Mouse (Mus musculus): ENCODE measurements around the gene Elmod3.
A peak's percentile ranks its signal among the peaks of the same experiment; 100 is the strongest.

Gene Elmod3

DNA sequence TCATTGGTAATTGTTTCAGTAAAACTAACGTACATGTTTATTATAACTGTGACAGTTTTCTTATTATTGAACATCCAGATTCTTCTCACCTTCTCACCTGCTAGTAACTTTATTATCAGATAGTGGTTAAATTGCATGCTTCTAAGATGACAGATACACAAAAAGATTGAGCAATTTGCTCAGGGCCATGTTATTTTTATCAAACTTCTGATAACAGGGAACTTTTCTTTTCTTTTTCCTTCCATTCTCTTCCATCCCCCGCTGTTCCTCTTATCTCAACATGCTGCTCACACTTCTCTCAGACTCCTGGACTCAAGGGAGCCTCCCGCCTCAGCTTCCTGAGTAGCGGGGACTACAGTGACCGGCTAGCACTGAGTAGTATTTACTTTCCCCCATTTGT is 22.7 kb upstream of the Elmod3 start:
- peak; percentile 69 for TF ChIP-seq GATA4 (IDR thresholded peaks at IDR 0.05; ENCODE audit: insufficient replicate concordance, low read length)

DNA sequence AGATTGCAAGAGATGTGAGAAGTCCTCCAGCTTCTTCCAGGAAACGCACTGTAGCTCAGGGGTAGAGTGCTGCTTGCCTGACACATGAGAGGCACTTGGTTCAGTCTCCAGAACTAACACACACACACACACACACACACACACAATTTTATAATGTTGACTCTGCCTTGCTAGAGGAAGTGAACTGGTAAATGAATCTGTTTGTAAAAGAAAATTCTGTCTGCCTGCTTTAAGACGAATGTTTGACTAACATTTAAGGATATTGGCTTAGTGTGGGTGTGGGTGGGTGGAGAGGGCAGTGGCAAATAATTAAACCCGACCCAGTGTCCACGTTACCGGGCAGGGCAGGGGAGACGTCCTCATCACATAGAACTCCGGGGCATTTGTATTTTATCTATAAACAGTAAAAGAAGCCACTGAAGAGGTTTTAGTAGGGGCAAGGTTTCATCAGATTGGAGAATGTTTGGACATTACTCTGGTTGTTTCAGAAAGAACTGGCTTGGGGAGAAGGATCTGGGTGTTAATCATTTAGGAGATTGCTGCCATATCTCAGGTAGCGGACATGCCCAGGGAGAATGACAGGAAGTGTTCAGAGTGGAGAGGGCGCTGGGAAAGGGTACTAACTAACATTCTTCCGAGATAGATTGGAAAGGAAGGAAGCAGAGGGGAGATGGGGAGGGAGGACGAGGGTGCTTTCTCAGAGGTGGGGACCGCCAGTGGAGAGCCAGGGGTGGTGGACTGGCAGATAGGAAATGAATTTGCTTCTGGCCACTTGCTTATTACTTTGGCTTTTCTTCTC is 21.7 kb upstream of the Elmod3 start:
- TF ChIP-seq GATA4 (IDR thresholded peaks at IDR 0.05; ENCODE audit: insufficient replicate concordance, low read length), result peak; percentile 82

DNA sequence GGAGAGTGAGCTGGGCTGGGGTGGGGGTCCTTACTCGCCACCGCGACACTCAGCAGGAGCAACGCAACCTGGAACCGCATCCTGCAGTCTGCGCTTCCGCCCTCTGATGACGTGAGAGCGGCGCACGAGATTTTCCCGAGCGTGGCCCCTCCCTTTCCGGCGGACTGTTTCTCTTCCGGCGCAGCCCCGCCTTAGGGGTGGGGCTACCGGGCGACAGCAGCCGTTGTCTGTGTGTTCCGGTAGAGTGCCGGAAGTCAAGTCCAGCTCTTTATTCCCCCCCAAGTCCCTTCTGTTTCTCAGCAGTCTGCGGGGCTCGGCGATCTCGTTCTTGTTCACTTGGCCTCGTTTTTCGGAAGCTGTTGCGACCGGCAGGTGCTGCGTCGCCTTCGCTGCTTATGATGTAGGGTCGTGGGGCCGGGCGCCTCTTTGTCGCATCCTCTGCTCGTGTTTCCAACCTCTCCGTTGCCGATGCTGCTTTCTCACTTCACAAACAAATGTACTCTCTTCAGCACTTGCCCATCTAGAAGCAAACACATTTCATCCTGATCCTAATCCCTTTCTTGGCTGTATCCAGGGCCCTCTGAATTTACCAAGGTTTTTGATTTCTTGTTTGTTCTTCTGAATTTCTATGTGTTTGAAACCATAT is 18.6 kb upstream of the Elmod3 start, which contains the start of gene Tgoln1:
Gene Tgoln1, minus strand, starts transcription at position 358 of the 646 bp plus-strand sequence.
- peak; percentile 64; the same call in 1 of the 2 replicates for TF ChIP-seq GATA4 (IDR thresholded peaks at IDR 0.05; ENCODE audit: insufficient replicate concordance, low read length)

DNA sequence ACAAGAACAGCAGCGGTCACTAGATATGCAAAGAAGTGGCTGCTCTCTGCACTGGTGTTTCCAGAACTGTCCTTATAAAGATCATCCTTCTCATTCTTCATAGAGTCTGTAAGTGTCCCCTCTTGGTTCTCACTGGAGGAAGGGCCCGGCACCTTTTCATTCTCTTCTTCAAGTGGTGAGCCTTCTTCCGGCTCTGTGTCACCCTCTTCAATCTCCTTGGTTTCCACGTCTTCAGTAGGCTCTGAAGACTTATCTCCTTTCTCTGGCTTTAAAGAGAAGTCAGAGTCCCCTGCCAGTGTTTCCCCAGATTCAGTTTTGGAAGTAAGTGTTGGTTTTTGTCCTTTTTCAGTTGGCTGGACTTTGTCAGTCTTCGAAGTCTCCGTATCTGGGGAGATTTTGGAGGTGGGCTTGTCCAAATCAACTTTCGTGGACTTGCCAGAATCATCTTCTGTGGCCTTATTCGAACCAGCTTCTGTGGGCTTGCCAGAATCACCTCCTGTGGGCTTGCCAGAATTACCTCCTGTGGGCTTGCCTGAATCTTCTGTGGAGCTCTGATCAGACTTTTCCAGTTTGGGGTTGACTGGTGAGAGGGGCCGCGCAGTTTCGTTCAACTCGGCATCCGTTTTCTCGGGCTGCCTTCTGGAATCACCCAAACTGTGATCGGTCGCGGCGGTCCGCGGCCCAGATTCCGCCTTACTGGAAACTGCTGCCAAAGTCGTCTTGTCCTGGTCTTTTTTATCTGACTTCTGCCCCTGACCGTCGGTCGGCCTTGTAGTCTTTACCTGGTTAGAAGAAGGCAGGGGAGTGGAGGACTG is 17.6 kb upstream of the Elmod3 start:
- TF ChIP-seq GATA4 (IDR thresholded peaks at IDR 0.05; ENCODE audit: insufficient replicate concordance, low read length), result no peak

DNA sequence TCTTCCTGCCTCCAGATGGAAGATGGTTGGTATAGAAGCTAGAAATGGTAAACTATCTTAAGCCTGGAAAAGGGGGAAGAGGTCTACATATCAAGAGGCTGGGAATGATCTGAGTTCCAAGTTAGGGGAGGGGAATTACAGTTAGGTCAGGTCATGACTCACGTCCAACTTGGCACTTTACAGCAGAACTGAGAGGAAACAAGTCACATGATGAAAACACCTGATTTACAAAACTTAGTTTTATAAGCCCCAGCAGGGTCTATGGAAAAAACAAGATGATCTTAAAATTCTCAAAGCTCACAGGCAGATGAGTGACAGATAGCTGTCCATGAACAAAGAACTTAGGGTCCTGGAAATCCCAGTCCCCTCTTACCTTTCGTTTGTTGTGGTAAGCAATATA is 16.9 kb upstream of the Elmod3 start:
- no peak for TF ChIP-seq GATA4 (IDR thresholded peaks at IDR 0.05; ENCODE audit: insufficient replicate concordance, low read length)

GRCm38 (mm10) chr6:72610261-72610660 is 12.0 kb upstream of the Elmod3 start:
- no peak for TF ChIP-seq GATA4 (IDR thresholded peaks at IDR 0.05; ENCODE audit: insufficient replicate concordance, low read length)

GRCm38 (mm10) chr6:72608662-72609184 is 10.5 kb upstream of the Elmod3 start:
- no peak for TF ChIP-seq GATA4 (IDR thresholded peaks at IDR 0.05; ENCODE audit: insufficient replicate concordance, low read length)

DNA sequence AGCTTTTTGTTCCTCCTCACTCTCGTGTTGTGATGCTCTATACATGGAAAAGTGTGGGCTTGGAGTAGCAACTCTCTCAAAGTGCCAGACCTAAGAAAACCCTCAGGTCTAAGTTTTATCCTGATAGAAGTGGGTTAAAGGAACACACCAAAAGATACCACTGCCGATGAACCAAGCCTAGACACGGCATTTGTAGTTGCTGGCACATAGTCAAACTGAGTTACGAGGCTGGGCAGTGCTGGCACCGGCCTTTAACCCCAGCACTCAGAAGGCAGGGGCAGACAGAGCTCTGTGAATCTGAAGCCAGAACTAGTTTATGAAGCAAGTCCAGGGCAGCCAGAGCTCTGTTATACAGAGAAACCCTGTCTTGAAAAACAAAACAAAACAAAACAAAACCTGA is 9.5 kb upstream of the Elmod3 start:
- TF ChIP-seq GATA4 (IDR thresholded peaks at IDR 0.05; ENCODE audit: insufficient replicate concordance, low read length), result no peak

DNA sequence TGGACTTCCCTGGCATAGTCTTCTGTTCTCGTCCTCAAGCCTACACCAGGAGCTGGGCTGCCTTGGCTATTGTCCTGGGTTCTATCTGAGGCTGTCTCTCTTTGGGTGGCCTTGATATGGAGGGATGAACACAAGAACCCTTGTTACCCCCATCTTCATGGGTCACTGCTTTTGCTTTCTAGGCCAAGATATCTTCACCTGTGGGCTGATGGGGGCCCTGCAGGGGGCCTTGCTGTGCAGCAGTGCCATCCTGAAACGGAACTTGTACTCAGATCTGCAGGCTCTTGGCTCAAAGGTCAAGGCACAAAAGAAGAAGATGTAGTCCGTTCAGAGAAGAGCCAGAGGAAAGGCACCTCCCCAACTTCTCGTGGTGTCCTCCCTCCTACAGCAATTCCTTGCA is 8.8 kb upstream of the Elmod3 start:
- TF ChIP-seq GATA4 (IDR thresholded peaks at IDR 0.05; ENCODE audit: insufficient replicate concordance, low read length), result no peak

DNA sequence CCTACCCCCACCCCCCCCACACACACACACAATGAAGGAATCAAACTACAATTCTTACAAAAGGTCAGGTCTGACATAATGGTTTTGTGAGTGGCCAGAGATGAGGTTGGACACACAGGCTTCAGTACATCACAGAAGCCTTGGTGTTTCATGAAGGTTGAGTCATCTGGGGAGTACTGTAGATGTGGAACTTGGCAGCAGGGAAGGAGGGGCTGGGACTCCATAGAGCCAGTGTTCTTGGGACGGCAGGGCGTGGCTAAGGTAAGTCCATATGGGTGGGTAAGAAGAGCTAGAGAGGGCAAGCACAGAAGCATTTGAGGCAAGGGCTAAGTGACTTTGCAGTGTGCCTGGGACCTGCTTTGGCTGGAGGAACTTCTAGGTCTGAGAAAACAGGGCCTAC is 5.9 kb upstream of the Elmod3 start:
- no peak for TF ChIP-seq GATA4 (IDR thresholded peaks at IDR 0.05; ENCODE audit: insufficient replicate concordance, low read length)

- peak; percentile 64; the same call in 1 of the 2 replicates for TF ChIP-seq GATA4 (IDR thresholded peaks at IDR 0.05; ENCODE audit: insufficient replicate concordance, low read length)
Observed at GRCm38 (mm10) chr6:72601732-72602131, 3.5 kb upstream of the Elmod3 start.

DNA sequence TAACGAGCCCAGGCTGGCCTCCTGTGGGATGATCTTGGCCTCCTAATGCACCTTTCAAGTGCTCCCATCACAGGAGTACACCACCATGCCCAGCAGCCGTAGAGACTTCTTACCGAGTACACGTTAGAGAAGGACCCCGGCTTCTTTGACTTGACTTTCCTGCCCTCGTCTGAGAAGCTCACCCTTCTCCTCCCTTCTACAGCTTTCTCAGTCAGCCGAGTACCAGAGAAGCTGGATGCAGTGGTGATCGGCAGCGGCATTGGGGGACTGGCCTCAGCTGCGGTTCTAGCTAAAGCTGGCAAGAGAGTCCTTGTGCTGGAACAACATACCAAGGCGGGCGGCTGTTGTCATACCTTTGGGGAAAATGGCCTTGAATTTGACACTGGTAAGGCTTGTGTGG is 2.6 kb upstream of the Elmod3 start:
- no peak for TF ChIP-seq GATA4 (IDR thresholded peaks at IDR 0.05; ENCODE audit: insufficient replicate concordance, low read length)

- TF ChIP-seq GATA4 (IDR thresholded peaks at IDR 0.05; ENCODE audit: insufficient replicate concordance, low read length), result no peak
Observed at GRCm38 (mm10) chr6:72600216-72600615, 2.0 kb upstream of the Elmod3 start.

DNA sequence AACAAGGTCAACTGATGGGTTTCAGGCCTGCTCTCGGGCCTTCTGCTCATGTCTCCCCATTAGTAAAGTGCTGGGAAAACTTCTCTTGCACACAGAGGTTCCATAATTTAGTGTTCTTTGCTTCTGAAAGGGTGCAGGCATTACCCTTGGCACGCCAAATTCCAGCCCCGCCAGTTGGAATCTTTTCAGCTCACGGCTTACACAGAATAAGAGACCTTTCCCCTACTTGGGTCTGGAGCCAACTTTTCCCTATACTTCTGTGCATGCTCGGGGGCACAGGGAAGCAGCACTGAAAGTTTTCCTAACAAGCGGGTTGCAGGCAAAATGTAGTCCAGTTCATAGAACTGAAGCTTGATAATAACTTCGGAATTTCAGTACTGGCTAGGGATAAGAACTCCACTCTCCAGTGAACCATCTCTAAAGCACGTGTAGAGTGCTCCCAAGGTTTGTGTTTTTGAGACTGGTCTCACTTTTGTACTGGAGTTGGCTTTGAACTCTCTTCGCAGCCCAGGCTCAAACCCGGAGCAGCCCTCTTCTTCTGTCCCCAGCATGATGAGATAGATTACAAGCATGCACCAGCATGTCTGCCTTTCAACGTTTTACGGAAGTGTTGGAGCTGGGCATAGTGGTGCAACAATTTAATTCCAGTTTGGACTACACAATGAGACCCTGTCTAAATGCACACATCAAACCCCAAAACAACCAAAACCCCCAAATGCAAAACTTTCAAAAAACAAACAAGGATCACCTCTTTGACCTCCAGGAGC is 761 bp upstream of the Elmod3 start:
- no peak for TF ChIP-seq GATA4 (IDR thresholded peaks at IDR 0.05; ENCODE audit: insufficient replicate concordance, low read length)

Data from liver, adult (tissue).